Mouse (Mus musculus) spleen, postnatal 14 days (tissue): ENCODE measurements around the gene Man2c1.
A peak's percentile ranks its signal among the peaks of the same experiment; 100 is the strongest.

Experiments
- DNase-seq, 2 experiments: peaks; one replicate each; pipeline ENCODE4 v3.0.0; 2021 to 2022; ENCODE audit warnings: low spot score in 2 of 2

Man2c1 gene

GRCm38 (mm10) chr9:57157499-57157898 lies 27.0 kb downstream of the Man2c1 start:
- no peak for DNase-seq

- peak; percentile 42 to 78 for DNase-seq
Observed at GRCm38 (mm10) chr9:57158013-57158470, 27.6 kb downstream of the Man2c1 start, which contains the start of gene Commd4. Commd4 (minus strand) TSS chr9:57158331.

DNA sequence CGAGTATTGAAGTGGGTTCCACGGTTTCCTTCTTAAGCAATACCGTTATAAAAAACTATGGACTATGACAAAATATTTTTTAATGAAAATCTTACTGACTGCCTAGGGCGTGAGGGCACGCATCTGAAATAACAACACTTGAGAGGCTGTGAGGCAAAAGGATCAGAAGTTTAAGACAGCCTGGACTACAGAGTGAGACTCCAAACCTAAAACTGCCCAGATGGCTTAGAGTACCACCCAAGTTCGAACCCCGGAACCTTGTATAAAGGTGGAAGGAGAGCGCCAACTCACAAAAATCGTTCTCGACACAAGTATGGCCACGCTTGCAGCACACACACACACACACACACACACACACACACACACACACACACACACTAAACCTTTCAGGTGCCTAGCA lies 28.0 kb downstream of the Man2c1 start:
- DNase-seq: no peak

- no peak for DNase-seq
Observed at GRCm38 (mm10) chr9:57162496-57162895, 32.0 kb downstream of the Man2c1 start.

DNA sequence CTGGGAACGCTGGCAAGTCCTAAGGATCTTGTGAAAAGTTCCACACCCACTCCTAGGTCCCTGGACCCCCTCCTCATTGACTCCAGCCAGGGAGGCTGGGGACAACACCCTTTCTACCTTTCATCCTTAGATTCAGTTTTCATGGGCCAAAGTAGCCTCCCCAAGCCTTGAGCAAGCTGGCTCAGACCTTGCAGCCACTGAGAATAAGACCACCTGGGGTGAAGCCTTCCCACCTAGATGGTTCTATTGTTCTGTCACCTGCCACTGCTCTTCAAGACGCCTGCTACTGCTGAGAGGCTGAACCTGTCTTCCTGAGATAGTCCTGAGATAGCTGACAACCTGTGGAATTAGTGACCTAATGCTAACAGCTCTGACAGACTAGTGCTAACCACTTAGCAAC lies 32.6 kb downstream of the Man2c1 start:
- DNase-seq: no peak

DNA sequence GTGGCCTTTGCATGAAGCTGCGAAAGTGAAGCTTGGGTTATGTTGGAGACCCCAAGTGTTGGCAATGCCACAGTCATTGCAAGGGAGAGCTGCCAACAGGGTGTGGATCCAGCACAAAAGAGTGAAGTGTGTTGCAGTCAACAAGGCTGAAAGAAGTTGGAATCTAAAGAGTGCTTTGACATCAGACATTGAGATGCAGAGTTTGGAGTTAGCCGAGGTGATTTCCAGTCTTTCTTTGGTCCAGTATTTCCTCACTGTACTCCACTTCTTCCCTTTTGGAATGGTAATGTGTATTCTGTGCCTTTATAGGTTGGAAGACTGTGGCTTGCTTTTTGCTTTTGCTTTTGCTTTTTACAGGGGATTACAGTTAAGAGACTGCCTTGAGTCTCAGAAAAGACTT lies 35.7 kb downstream of the Man2c1 start:
- no peak for DNase-seq

GRCm38 (mm10) chr9:57168411-57168810 lies 37.9 kb downstream of the Man2c1 start:
- no peak for DNase-seq
